Mouse (Mus musculus) neutrophil, adult 65 days (primary cell): ENCODE measurements around the gene Pramel1. TPM values are rescaled to one million over a fixed set of nuclear protein-coding genes. Genes with fewer than 3 reads are reported as not detected.

ENCODE experiments used
- total RNA-seq: library from RNA; stranded (reverse); gene quantifications from 2 replicates; pipeline ENCODE4 v1.2.4, GENCODE M21; 2023

Gene Pramel1
- total RNA-seq, result not detected in 2 replicates

GRCm38 (mm10) chr4:143394181-143394580 lies at the start of gene Pramel1:
Gene Pramel1 (plus strand): TSS chr4:143394428.

GRCm38 (mm10) chr4:143349484-143349906 lies 44.7 kb upstream of the Pramel1 start, which contains the start of gene Lrrc38:
Gene Lrrc38 (plus strand): TSS chr4:143349757.

GRCm38 (mm10) chr4:143412219-143413092 lies 18.2 kb downstream of the Pramel1 start, which contains the start of gene Pramef8:
Gene Pramef8 (plus strand): TSS chr4:143412426.

Other genes starting within 250 kb of the Pramel1 start
- 53.5 and 59.7 TPM in 2 replicates for gene Prdm2, start 181.4 kb upstream of the Pramel1 start, total RNA-seq
- gene Pdpn, start 94.9 kb upstream of the Pramel1 start, total RNA-seq, result 1.1 and 2.5 TPM in 2 replicates
- gene Lrrc38, start 44.7 kb upstream of the Pramel1 start, total RNA-seq, result not detected in 2 replicates
- 52.0 and 56.6 TPM in 2 replicates for gene Pramef8, start 18.0 kb downstream of the Pramel1 start, total RNA-seq
- gene Oog4, start 55.9 kb downstream of the Pramel1 start, total RNA-seq, result not detected in 2 replicates
- not detected in 2 replicates for gene Gm13043, start 116.9 kb downstream of the Pramel1 start, total RNA-seq
- gene Gm13040, start 141.5 kb downstream of the Pramel1 start, total RNA-seq, result not detected in 2 replicates
- not detected in 2 replicates for gene BC080695, start 157.3 kb downstream of the Pramel1 start, total RNA-seq
- not detected in 2 replicates for gene Gm13057, start 157.3 kb downstream of the Pramel1 start, total RNA-seq
- gene Gm13083, start 220.6 kb downstream of the Pramel1 start, total RNA-seq, result not detected in 2 replicates